Mouse (Mus musculus) megakaryocyte, embryonic 14.5 days (primary cell): Measurements from ENCODE around the gene Sh3bgrl. TPM values are rescaled to one million over a fixed set of nuclear protein-coding genes. Genes with fewer than 3 reads are reported as not detected.

Experiments used
- H3K27me3 ChIP-seq: replicated peaks from 2 replicates; pipeline ENCODE3; 2012; ENCODE audit warnings: inconsistent platforms
- H3K36me3 ChIP-seq: replicated peaks from 2 replicates; pipeline ENCODE3; 2012; ENCODE audit warnings: low read length, inconsistent platforms, mixed read lengths
- H3K4me1 ChIP-seq: 2 replicates; pipeline ENCODE4 v1.6.1; 2012; ENCODE audit warnings: inconsistent platforms
- H3K4me3 ChIP-seq: replicated peaks from 2 replicates; pipeline ENCODE3; 2012; ENCODE audit warnings: moderate library complexity, mild to moderate bottlenecking, inconsistent platforms
- H3K9me3 ChIP-seq: 2 replicates; pipeline ENCODE4 v1.6.1; 2012; ENCODE audit warnings: inconsistent platforms
- FLI1 ChIP-seq: IDR thresholded peaks from 2 replicates; pipeline ENCODE4 v1.6.1; 2012; ENCODE audit warnings: low read length, inconsistent platforms, mixed read lengths
- GATA1 ChIP-seq: IDR thresholded peaks from 3 replicates; pipeline ENCODE4 v1.6.1; 2012; ENCODE audit warnings: mixed read lengths, low read length, inconsistent platforms, borderline replicate concordance
- polyA plus RNA-seq: library from polyadenylated mRNA; stranded (reverse); fragments of >175 nt; gene quantifications from 2 replicates; pipeline ENCODE4 v1.2.3, GENCODE M21; 2012; ENCODE audit warnings: low replicate concordance; ENCODE audit not compliant: insufficient read depth

The Sh3bgrl gene
- polyA plus RNA-seq, 1 experiment, result 5.4 TPM

GRCm38 (mm10) chrX:109108117-109108805, 13.1 kb downstream of the Sh3bgrl start:
- H3K4me3 ChIP-seq, result no peak overlapping the region
- no peaks in the 10 kb centered on the region for H3K9me3 ChIP-seq
- peaks cover 4% of the 10 kb centered on the region for H3K4me1 ChIP-seq
- H3K36me3 ChIP-seq, result no peaks in the 10 kb centered on the region
- TF ChIP-seq FLI1 (no peak), GATA1 (no peak)
- H3K27me3 ChIP-seq, result no peaks in the 10 kb centered on the region

- no peak for TF ChIP-seq GATA1
- no peak for TF ChIP-seq FLI1
- H3K27me3 ChIP-seq, result no peaks in the 10 kb centered on the region
- no peak overlapping the region for H3K4me3 ChIP-seq
- H3K36me3 ChIP-seq, result peaks cover 3% of the 10 kb centered on the region
- peaks cover 5% of the 10 kb centered on the region for H3K4me1 ChIP-seq
- H3K9me3 ChIP-seq, result no peaks in the 10 kb centered on the region
Measured at GRCm38 (mm10) chrX:109112885-109113284, 17.7 kb downstream of the Sh3bgrl start.

- H3K4me3 ChIP-seq, result no peak overlapping the region
- TF ChIP-seq FLI1, result no peak
- TF ChIP-seq GATA1, result no peak
Measured at GRCm38 (mm10) chrX:109113401-109114280, 18.5 kb downstream of the Sh3bgrl start.

GRCm38 (mm10) chrX:109119829-109120826, 25.0 kb downstream of the Sh3bgrl start:
- Histone ChIP-seq H3K36me3 (peaks cover 15% of the 10 kb centered on the region), H3K4me1 (peaks cover 26% of the 10 kb centered on the region), H3K27me3 (peaks cover 8% of the 10 kb centered on the region), H3K4me3 (no peak overlapping the region), H3K9me3 (no peaks in the 10 kb centered on the region)
- TF ChIP-seq FLI1 (no peak), GATA1 (no peak)

More at GRCm38 (mm10) chrX:109113401-109114280, 18.5 kb downstream of the Sh3bgrl start:
- peaks cover 3% of the 10 kb centered on the region for H3K36me3 ChIP-seq
- no peaks in the 10 kb centered on the region for H3K27me3 ChIP-seq
- H3K4me1 ChIP-seq, result peaks cover 5% of the 10 kb centered on the region
- no peaks in the 10 kb centered on the region for H3K9me3 ChIP-seq

GRCm38 (mm10) chrX:109121161-109121560, 26.0 kb downstream of the Sh3bgrl start:
- TF ChIP-seq GATA1, result no peak
- no peak for TF ChIP-seq FLI1
- Histone ChIP-seq H3K27me3 (peaks cover 8% of the 10 kb centered on the region), H3K4me3 (peak overlapping the region; percentile 28), H3K9me3 (no peaks in the 10 kb centered on the region), H3K4me1 (peaks cover 26% of the 10 kb centered on the region), H3K36me3 (peaks cover 15% of the 10 kb centered on the region)

GRCm38 (mm10) chrX:109122670-109123069, 27.5 kb downstream of the Sh3bgrl start:
- Histone ChIP-seq H3K4me1 (peaks cover 26% of the 10 kb centered on the region), H3K4me3 (no peak overlapping the region), H3K27me3 (peaks cover 8% of the 10 kb centered on the region), H3K9me3 (no peaks in the 10 kb centered on the region), H3K36me3 (peaks cover 15% of the 10 kb centered on the region)
- TF ChIP-seq GATA1, result no peak
- no peak for TF ChIP-seq FLI1

GRCm38 (mm10) chrX:109123762-109124161, 28.6 kb downstream of the Sh3bgrl start:
- TF ChIP-seq GATA1, result no peak
- TF ChIP-seq FLI1, result no peak
- Histone ChIP-seq H3K4me3 (no peak overlapping the region), H3K36me3 (peaks cover 13% of the 10 kb centered on the region), H3K27me3 (peaks cover 8% of the 10 kb centered on the region), H3K4me1 (peaks cover 26% of the 10 kb centered on the region), H3K9me3 (no peaks in the 10 kb centered on the region)

GRCm38 (mm10) chrX:109126847-109127246, 31.7 kb downstream of the Sh3bgrl start:
- peaks cover 2% of the 10 kb centered on the region for H3K27me3 ChIP-seq
- no peaks in the 10 kb centered on the region for H3K9me3 ChIP-seq
- no peak overlapping the region for H3K4me3 ChIP-seq
- TF ChIP-seq FLI1 (no peak), GATA1 (no peak)
- no peaks in the 10 kb centered on the region for H3K36me3 ChIP-seq
- peaks cover 10% of the 10 kb centered on the region for H3K4me1 ChIP-seq

GRCm38 (mm10) chrX:109127551-109128088, 32.5 kb downstream of the Sh3bgrl start:
- Histone ChIP-seq H3K4me3 (no peak overlapping the region), H3K27me3 (no peaks in the 10 kb centered on the region), H3K36me3 (no peaks in the 10 kb centered on the region)

More at GRCm38 (mm10) chrX:109127551-109128088, 32.5 kb downstream of the Sh3bgrl start:
- Histone ChIP-seq H3K9me3 (no peaks in the 10 kb centered on the region), H3K4me1 (peaks cover 2% of the 10 kb centered on the region; the same call in 1 of the 2 replicates)
- TF ChIP-seq GATA1, result no peak
- TF ChIP-seq FLI1, result no peak
